Mouse (Mus musculus): ENCODE results near the gene Hoxa5. TPM values are rescaled to one million over a fixed set of nuclear protein-coding genes. Genes with fewer than 3 reads are reported as not detected.
A peak's percentile ranks its signal among the peaks of the same experiment; 100 is the strongest.

The Hoxa5 gene
- polyA plus RNA-seq, 1 experiment from 2014 or later = 14.8 TPM

DNA sequence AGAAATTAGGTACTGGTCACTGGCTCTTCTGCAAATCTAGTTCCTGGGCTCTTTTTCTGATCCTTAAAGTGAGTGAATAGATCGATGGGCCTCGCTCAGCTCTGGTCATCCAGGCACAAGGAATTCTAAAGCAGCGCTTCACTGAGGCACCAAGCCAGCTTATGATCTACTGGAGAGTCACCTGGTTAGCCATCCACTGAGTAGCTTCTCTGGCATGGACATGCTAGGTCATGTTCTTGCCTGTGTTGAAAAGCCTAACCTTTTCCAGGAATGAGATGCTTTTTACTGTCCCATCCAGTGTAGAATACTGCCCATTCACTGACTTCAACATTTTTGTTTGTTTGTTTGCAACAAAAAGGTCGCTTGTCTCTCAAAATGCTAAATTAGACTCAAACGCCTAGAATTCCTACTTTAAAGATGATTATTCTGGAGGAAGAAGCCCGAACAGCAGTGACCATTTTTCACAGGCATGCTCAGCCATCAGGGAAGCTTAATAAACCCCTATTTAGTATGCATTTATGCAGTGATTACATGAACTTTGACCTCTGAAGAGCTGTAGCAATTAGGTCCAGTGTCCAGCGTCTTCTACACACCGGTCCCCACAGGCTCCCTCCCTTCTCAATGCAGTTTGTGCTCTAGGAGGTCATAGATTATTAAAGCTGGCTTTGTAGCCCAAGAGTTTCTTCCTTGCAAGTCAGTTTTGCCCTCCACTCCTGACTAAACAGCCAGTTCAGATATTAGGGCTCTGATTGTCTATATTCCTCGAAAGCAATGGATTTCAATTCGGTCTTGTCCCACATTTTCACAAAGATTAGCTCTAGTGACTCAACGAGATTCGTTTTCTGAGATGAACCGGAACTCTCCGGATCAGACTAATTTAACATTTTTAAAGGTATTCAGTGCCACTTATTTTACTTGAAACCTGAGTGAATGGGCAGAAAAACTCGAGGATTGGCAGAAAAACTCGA lies 51.9 kb downstream of the Hoxa5 start:
- Histone ChIP-seq H3K4me1 (replicated peaks; ENCODE audit: control insufficient read depth, insufficient read depth, low read length) (no peaks in the 10 kb centered on the region), H3K4me2 (replicated peaks; ENCODE audit: low read depth) (no peak overlapping the region), H3K36me3 (ENCODE audit: control insufficient read depth, insufficient read depth) (no peaks in the 10 kb centered on the region), H3K4me3 (ENCODE audit: low read depth, low read length) (no peak overlapping the region), H3K27me3 (replicated peaks; ENCODE audit: control insufficient read depth, insufficient read depth, low read length) (peaks cover 57% of the 10 kb centered on the region), H3K9me3 (ENCODE audit: control insufficient read depth) (no peaks in the 10 kb centered on the region), H3K27ac (ENCODE audit: low read depth, low read length) (no peak overlapping the region), H3K9ac (ENCODE audit: low read depth, low read length) (no peak overlapping the region)
- no peak for ATAC-seq
- TF ChIP-seq CTCF (IDR thresholded peaks at IDR 0.05; ENCODE audit: low read depth) = no peak
- WGBS = 55% methylated on average over 16 of the region's 16 CpGs

MicroRNAs within 50 kb of the gene (microRNA counts, 519-probe panel; counts per million panel counts)
- microRNA mmu-miR-196b = 4,163 counts per million, percentile 60 among the panel's probes with 10 or more counts

Small RNAs within 50 kb of the gene (microRNA-seq; reads per million reads assigned to microRNA genes)
- 84.2 reads per million, percentile 45 among the genes with 10 or more reads in this experiment for gene Mir196b

Other genes with a start within 250 kb of the Hoxa5 start
- 40.3 and 45.4 TPM in 2 replicates for gene Skap2, start 192.0 kb downstream of the Hoxa5 start, polyA plus RNA-seq (2015; fragmentation: Nextera tagmentation; extraction: Ambion mirVana)
- gene Hoxa1, start 46.3 kb downstream of the Hoxa5 start, polyA plus RNA-seq (2015; fragmentation: Nextera tagmentation; extraction: Ambion mirVana) = 0.37 and 0.52 TPM in 2 replicates
- 3.3 TPM in 2 replicates for gene Hoxa2, start 39.8 kb downstream of the Hoxa5 start, polyA plus RNA-seq (2015; fragmentation: Nextera tagmentation; extraction: Ambion mirVana)
- 0.61 and 0.97 TPM in 2 replicates for gene 5730596B20Rik, start 27.1 kb downstream of the Hoxa5 start, polyA plus RNA-seq (2015; fragmentation: Nextera tagmentation; extraction: Ambion mirVana)
- 3.6 and 4.5 TPM in 2 replicates for gene Hoxa4, start 12.8 kb downstream of the Hoxa5 start, polyA plus RNA-seq (2015; fragmentation: Nextera tagmentation; extraction: Ambion mirVana)
- 0.76 and 0.81 TPM in 2 replicates for gene Hoxa6, start 4.1 kb upstream of the Hoxa5 start, polyA plus RNA-seq (2015; fragmentation: Nextera tagmentation; extraction: Ambion mirVana)
- gene Hoxa3, start 8.7 kb upstream of the Hoxa5 start, polyA plus RNA-seq (2015; fragmentation: Nextera tagmentation; extraction: Ambion mirVana) = 3.4 and 3.6 TPM in 2 replicates
- gene Gm28308, start 8.8 kb upstream of the Hoxa5 start, polyA plus RNA-seq (2015; fragmentation: Nextera tagmentation; extraction: Ambion mirVana) = not detected in 2 replicates
- 5.6 and 6.2 TPM in 2 replicates for gene Hoxa7, start 17.3 kb upstream of the Hoxa5 start, polyA plus RNA-seq (2015; fragmentation: Nextera tagmentation; extraction: Ambion mirVana)
- 1.1 and 3.0 TPM in 2 replicates for gene Hoxa9, start 26.5 kb upstream of the Hoxa5 start, polyA plus RNA-seq (2015; fragmentation: Nextera tagmentation; extraction: Ambion mirVana)
- 0.17 and 7.8 TPM in 2 replicates for gene Hoxa10, start 36.3 kb upstream of the Hoxa5 start, polyA plus RNA-seq (2015; fragmentation: Nextera tagmentation; extraction: Ambion mirVana)
- gene Hoxa11, start 41.2 kb upstream of the Hoxa5 start, polyA plus RNA-seq (2015; fragmentation: Nextera tagmentation; extraction: Ambion mirVana) = 1.1 TPM in 1 of 2 replicates, not detected in the other
- not detected in 2 replicates for gene Hoxa13, start 56.3 kb upstream of the Hoxa5 start, polyA plus RNA-seq (2015; fragmentation: Nextera tagmentation; extraction: Ambion mirVana)
- gene Evx1, start 108.9 kb upstream of the Hoxa5 start, polyA plus RNA-seq (2015; fragmentation: Nextera tagmentation; extraction: Ambion mirVana) = 0.04 TPM in 1 of 2 replicates, not detected in the other

Data from intestine, postnatal 0 days (tissue).